Mouse (Mus musculus) brown adipose tissue, adult 24 weeks (tissue): ENCODE data around the gene 3110082I17Rik. TPM values are rescaled to one million over a fixed set of nuclear protein-coding genes. Genes with fewer than 3 reads are reported as not detected.

Source experiments
- H3K27ac ChIP-seq: fragments of 200-500 bp; replicated peaks from 2 replicates; pipeline ENCODE4 v1.5.1; 2012; ENCODE audit warnings: low read depth, mild to moderate bottlenecking, low read length
- H3K4me1 ChIP-seq: fragments of 200-500 bp; 2 replicates; pipeline ENCODE4 v1.6.1; 2012; ENCODE audit warnings: low read length, mixed read lengths; ENCODE audit not compliant: control insufficient read depth, insufficient read depth, insufficient read length
- H3K4me3 ChIP-seq: fragments of 200-500 bp; 2 replicates; pipeline ENCODE4 v1.5.1; 2012; ENCODE audit warnings: low read depth, mild to moderate bottlenecking, low read length, moderate library complexity; ENCODE audit not compliant: insufficient read depth
- polyA plus RNA-seq: library from polyadenylated mRNA; stranded (reverse); fragments of >200 nt; gene quantifications from 2 replicates; pipeline ENCODE4 v1.2.4, GENCODE M21; 2012; ENCODE audit not compliant: missing spikeins, insufficient read depth, insufficient read length

3110082I17Rik gene
- polyA plus RNA-seq, 1 experiment, result 6.0 TPM

- peak overlapping the region; percentile 96 for H3K27ac ChIP-seq
- H3K4me3 ChIP-seq, result no peak overlapping the region
- peaks cover 72% of the 10 kb centered on the region for H3K4me1 ChIP-seq
These were observed 72.8 kb downstream of the 3110082I17Rik start for GRCm38 (mm10) chr5:139387329-139388194.

GRCm38 (mm10) chr5:139386047-139386446 is 74.3 kb downstream of the 3110082I17Rik start:
- Histone ChIP-seq H3K4me1 (peaks cover 66% of the 10 kb centered on the region), H3K27ac (peak overlapping the region; percentile 96), H3K4me3 (no peak overlapping the region)

GRCm38 (mm10) chr5:139384531-139384930 is 75.8 kb downstream of the 3110082I17Rik start:
- Histone ChIP-seq H3K4me3 (peak overlapping the region; percentile 24; the same call in 1 of the 2 replicates), H3K27ac (peak overlapping the region; percentile 96), H3K4me1 (peaks cover 61% of the 10 kb centered on the region)

GRCm38 (mm10) chr5:139383234-139383633 is 77.1 kb downstream of the 3110082I17Rik start:
- H3K4me3 ChIP-seq, result peak overlapping the region; percentile 96
- peak overlapping the region; percentile 96 for H3K27ac ChIP-seq
- H3K4me1 ChIP-seq, result peaks cover 66% of the 10 kb centered on the region

GRCm38 (mm10) chr5:139382760-139383159 is 77.6 kb downstream of the 3110082I17Rik start:
- peak overlapping the region; percentile 96 for H3K4me3 ChIP-seq
- H3K4me1 ChIP-seq, result peaks cover 68% of the 10 kb centered on the region

GRCm38 (mm10) chr5:139381586-139382513 is 78.5 kb downstream of the 3110082I17Rik start:
- Histone ChIP-seq H3K4me3 (peak overlapping the region; percentile 96), H3K27ac (peak overlapping the region; percentile 96), H3K4me1 (peaks cover 64% of the 10 kb centered on the region)

More at GRCm38 (mm10) chr5:139382760-139383159, 77.6 kb downstream of the 3110082I17Rik start:
- peak overlapping the region; percentile 96 for H3K27ac ChIP-seq

- H3K4me3 ChIP-seq, result peak overlapping the region; percentile 96
- H3K4me1 ChIP-seq, result peaks cover 64% of the 10 kb centered on the region
- peak overlapping the region; percentile 96 for H3K27ac ChIP-seq
These were observed 79.7 kb downstream of the 3110082I17Rik start for GRCm38 (mm10) chr5:139380385-139381248.

GRCm38 (mm10) chr5:139379771-139380384 is 80.4 kb downstream of the 3110082I17Rik start:
- peak overlapping the region; percentile 95 for H3K27ac ChIP-seq
- peaks cover 57% of the 10 kb centered on the region for H3K4me1 ChIP-seq
- H3K4me3 ChIP-seq, result peak overlapping the region; percentile 47

- Histone ChIP-seq H3K4me1 (peaks cover 58% of the 10 kb centered on the region), H3K4me3 (no peak overlapping the region), H3K27ac (peak overlapping the region; percentile 95)
These were observed 81.2 kb downstream of the 3110082I17Rik start for GRCm38 (mm10) chr5:139378986-139379629.

GRCm38 (mm10) chr5:139378271-139378556 is 82.1 kb downstream of the 3110082I17Rik start:
- Histone ChIP-seq H3K4me3 (no peak overlapping the region), H3K27ac (peak overlapping the region; percentile 95), H3K4me1 (peaks cover 52% of the 10 kb centered on the region)

GRCm38 (mm10) chr5:139377468-139378270 is 82.7 kb downstream of the 3110082I17Rik start, which contains the start of gene Gpr146:
Gene Gpr146, plus strand, starts transcription at chr5:139377697.
- Histone ChIP-seq H3K4me3 (no peak within 1 kb of the TSS), H3K27ac (peak within 1 kb of the TSS; percentile 95), H3K4me1 (peaks cover 50% of the 10 kb centered on the region)

GRCm38 (mm10) chr5:139374841-139375240 is 85.5 kb downstream of the 3110082I17Rik start:
- H3K27ac ChIP-seq, result no peak overlapping the region
- H3K4me3 ChIP-seq, result no peak overlapping the region
- H3K4me1 ChIP-seq, result peaks cover 58% of the 10 kb centered on the region

- peaks cover 50% of the 10 kb centered on the region for H3K4me1 ChIP-seq
- H3K27ac ChIP-seq, result peak overlapping the region; percentile 40
- no peak overlapping the region for H3K4me3 ChIP-seq
These were observed 86.4 kb downstream of the 3110082I17Rik start for GRCm38 (mm10) chr5:139373889-139374444.
